Mouse (Mus musculus): Measurements from ENCODE around the gene BC028528. TPM values are rescaled to one million over a fixed set of nuclear protein-coding genes. Genes with fewer than 3 reads are reported as not detected.
"Not testable (repeated sequence)": the region's sequence is repeated elsewhere in the genome, so short reads cannot be mapped to it uniquely, and the experiment has no call there.

Gene BC028528
- total RNA-seq, 2 experiments from 2014 or later = 2.8 to 3.7 TPM

- DNase-seq = no peak
Measured at GRCm38 (mm10) chr3:95905146-95905939, 13.5 kb upstream of the BC028528 start.

- peak; percentile 74 for DNase-seq
Measured at GRCm38 (mm10) chr3:95904568-95904967, 12.8 kb upstream of the BC028528 start, which contains the start of gene Car14. Car14 (minus strand) TSS chr3:95904691.

DNA sequence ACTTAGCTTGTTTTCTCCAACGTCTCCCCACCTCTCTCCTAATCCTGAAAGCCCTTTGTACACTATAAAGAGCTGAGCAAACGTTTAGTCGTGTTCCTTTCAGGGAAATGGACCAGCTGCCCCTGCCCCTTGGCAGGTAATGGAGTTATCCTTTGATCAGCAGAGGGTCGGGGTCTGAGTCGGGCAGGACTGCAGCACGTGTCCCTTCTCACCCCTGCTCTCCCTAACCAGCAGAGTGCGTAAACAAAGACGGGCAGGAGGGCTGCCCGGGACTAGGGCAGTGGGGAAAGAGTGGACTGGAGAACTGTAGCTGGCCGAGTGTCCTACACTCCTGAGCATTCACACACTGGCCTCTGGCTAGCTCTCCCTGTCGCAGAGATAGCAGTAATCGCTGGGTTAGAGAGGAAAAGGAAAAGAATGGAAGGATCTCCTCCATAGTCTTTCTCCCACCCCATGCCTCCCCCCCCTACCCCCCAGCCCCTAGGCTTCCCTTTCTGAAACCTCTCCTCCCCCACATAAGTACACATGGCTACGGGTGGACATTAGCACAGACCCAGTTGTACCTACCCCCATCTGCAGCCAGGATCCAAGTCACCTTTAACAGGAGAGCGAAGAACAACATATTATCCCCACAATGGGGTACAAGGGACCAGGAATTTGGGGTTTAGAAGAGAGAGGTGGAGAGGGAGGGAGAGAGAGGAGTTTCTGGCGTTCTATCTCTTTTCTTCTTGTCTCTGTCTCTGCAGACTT is 12.1 kb upstream of the BC028528 start:
- DNase-seq = no peak

GRCm38 (mm10) chr3:95902643-95903042 is 10.8 kb upstream of the BC028528 start:
- no peak for DNase-seq

DNA sequence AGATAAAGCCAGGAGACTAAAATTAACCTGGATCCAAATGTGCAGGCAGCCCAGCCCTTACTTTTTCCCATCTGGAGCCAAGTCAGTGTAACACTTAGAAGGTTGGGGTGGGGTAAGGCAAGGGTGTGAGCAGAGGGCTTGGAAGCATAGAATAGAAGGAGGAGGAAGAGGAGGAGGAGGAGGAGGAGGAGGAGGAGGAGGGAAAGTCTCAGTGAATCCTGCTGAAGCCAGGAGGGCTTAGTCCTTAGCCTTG is 10.5 kb upstream of the BC028528 start:
- DNase-seq = no peak

DNA sequence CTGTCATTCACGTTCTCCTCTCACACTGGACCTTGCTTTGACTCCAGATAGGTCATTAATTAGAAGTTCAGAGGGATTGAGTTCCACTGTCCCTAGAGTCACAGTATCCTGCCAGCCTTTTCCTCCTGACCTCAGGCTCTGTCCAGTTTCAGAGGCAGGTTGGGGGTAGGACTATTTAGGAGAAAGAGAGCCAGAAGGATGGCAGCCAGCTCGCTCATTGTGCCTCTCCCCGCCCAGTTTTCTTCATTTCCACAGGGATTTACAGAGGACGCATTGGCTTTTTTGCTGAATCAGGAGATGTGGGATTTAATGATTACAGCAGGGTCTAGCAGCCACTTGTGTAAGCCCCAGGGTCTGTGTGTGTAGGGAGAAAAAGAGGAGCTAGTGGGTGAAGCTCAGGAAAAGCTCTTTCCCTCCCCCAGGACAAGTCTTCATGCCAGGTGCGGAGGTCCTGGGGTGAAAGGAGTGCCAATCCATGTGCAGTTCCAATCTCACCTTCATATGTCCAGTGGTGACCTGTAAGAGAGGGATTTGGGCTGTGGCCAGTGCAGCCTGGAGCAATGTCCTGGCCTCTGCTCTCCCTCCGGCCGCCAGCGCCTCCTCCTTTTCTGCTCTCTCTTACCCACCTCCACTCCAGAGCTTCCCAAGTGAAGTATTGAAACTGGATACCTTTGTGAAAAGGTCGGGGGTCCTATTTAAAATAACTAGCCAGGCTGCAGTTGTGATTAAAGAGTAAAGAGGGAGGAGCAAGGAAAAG is 10.0 kb upstream of the BC028528 start:
- DNase-seq = peak; percentile 43

DNA sequence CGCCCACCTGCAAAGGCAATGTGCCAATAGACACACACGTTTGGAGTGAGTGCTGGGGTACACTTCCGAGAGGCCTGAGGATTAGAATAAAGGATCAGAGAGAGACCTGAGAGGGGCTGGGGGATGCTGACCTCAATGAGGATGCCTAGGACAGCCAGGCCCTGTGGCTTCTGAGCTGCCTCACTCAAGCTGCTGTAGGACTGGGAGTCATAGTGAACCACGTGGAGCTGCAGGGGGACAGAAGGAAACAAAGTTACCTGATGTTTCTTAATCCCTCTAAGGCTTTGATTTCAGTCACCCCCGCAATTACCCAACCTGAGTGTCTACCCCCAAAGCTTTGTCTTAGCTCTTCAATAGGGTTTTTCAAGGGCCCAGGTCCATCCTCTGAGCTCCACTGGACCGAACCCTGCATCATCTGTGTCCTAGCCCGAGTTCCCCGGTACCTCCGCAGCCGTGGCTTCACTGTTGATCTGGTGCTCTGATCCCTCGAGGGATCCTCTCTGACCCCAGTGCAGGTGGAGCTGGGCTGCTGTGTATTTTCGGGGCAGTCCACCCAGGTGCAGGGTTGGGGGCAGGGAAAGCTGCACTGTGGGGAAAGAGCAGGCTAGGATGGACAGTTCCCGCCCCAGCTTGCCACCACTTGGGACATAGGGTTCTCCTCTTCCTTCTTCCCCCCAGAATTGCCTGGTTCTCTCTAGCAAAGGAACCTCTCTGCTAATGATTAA is 8.2 kb upstream of the BC028528 start:
- DNase-seq = no peak

- DNase-seq = not testable (repeated sequence)
Measured at GRCm38 (mm10) chr3:95895501-95895900, 3.7 kb upstream of the BC028528 start.

- peak; percentile 44 for DNase-seq
Measured at GRCm38 (mm10) chr3:95894317-95895160, 2.7 kb upstream of the BC028528 start.

GRCm38 (mm10) chr3:95893606-95894316 is 2.0 kb upstream of the BC028528 start, which contains the start of gene Aph1a:
Aph1a (plus strand) TSS chr3:95893969.
- DNase-seq = peak; percentile 98

- no peak for DNase-seq
Measured at GRCm38 (mm10) chr3:95893126-95893525, 1.3 kb upstream of the BC028528 start.

DNA sequence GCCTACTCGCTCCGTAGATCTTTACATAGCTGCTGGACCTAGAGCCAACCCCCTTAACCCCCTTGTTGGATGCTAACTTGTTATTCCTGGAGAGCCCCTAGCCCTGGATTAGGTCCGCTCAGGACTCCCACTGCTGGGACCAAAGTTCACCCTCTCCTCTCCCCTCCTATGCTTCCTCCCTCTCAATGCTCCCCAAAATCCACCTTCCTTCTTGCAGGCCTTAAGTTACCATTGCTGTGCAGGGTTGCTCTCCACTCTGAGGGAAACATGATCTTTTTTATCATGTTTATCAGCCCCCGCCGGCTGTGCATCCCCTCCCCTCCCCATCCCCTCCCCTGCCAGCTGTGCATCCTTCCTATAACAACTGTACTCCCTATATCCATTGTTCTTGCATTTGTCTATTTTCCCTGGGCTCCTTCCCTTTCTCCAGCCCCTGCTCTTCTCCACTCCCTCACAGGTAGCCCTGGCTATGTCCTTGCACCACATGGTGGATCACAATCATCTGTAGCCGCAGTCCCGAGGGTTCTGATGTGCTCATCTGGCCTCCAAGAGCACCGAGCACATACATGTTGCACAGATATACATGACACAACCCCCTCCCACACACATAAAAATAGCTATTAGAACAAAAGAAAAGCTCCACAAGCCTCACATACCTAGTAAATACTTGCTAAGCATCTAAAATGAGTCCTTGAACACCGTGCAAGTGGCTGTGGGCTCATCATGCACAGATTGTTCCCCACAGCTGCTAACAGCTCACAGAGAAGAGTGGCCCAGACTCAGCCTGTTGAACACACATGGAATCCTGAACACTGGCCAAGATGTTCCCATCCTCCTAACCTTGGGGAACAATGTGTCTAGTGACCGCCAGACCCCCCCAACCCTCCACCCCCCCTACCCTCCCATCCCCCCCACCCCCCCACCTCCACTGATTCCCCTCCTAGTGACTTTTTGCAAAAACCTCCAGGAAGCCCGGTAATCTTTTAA is 554 bp upstream of the BC028528 start:
- DNase-seq = no peak

DNA sequence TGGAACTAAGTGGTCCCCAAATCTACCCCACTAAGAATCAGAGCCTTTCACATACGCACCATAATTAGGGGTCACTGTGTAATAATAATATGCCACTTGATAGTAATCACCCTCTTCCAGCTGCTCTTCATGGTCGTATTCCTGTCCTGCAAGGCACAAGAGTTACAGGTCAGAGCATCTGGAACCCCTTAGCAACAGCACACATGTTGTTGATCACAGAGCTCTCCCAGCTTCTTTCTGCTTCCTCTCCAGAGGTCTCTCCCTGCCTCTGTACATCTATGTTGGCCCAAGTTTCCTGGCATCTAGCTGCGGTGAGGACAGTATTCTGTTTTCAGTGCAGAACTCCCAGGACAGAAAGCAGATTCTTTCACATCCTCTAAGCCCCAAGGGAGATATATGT is 2.1 kb downstream of the BC028528 start:
- DNase-seq = no peak

DNA sequence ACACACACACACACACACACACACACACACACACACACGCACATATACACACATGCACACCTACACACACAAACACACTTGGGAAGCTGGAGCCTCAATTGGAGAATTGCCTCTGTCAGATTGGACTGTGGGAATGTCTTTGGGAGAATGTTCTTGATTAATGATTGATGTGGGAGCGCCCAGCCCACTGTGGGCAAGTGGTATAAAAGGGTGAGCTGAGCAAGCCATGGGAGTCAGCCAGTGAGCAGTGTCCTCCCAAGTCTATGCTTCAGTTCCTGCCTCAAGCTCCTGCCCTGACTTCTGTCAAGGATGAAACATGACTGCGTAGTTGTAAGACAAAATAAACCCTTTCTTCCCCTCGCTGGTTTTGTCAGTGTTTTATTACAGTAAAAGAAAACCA is 4.2 kb downstream of the BC028528 start:
- DNase-seq = no peak

GRCm38 (mm10) chr3:95884400-95884799 is 7.4 kb downstream of the BC028528 start:
- DNase-seq = no peak

GRCm38 (mm10) chr3:95882816-95883425 is 8.9 kb downstream of the BC028528 start:
- peak; percentile 66 for DNase-seq

DNA sequence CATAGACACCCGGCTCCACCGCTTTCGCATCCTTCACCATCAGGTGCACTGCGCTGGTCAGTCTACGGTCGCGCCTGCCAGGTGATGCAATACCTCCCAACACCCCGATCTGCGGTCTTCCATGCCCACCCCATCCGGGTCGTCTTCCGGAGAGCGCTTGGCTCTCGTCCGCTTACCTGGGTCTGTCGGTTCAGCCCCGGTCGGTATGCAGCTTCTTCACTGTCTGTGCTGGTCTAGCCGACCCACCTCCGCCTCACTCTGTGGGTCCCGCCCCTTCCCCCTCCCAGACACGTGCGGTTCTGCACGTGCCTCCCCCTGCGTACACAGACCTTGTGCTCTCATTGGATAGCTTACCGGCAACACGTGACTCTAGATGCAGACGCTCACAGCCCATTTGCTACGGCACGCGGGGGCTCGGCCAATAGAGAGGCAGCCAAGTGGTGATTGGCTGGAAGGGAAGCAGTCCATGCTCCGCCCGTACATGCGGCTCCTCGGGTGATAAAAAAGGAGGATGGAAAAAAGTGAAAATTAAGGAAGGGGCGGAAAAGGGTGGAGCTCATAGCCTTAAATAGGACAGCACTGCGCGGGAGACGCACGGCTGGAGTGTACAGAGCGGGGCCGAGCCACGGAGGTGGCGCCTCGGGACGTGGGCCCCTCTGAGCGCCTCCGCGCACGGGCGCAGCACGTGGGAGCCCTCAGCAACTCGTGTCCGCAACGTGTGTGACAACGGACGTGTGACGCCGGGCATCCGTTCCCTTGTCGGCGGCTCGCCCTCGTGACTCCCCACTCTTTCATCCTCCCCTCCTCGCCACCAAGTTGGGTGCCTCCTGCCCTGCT is 9.6 kb downstream of the BC028528 start, which contains the start of gene Ciart:
Gene Ciart, minus strand, starts transcription at position 273 of the 837 bp plus-strand sequence.
- peak; percentile 97 for DNase-seq

DNA sequence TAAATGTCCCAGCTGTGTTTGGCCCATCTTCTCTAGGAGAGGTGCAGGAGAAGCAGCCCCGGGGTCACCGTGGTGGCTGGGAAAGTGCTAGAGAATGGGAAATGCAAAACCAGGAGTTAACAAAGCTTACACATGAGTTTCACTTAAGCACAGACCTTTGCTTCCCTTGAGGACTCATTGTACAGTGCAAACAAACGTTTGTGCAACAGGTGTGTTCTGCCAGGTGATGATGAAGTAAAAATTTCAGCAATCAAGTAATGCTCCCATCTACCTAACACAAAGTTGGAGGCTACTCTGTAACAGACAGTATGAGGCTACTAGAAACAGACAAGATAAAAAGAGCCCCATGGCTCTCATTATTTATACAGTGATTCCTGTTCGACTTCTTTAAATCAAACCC is 12.7 kb downstream of the BC028528 start:
- no peak for DNase-seq

Measured in gastrocnemius, postnatal 25 days (tissue).